Mouse (Mus musculus) layer of hippocampus, adult 9-10 months (tissue): ENCODE data around the gene Tlnrd1.

Source experiments
- DNase-seq: peaks from one replicate; pipeline ENCODE4 v3.0.0; 2022; ENCODE audit warnings: low spot score

Gene Tlnrd1

DNA sequence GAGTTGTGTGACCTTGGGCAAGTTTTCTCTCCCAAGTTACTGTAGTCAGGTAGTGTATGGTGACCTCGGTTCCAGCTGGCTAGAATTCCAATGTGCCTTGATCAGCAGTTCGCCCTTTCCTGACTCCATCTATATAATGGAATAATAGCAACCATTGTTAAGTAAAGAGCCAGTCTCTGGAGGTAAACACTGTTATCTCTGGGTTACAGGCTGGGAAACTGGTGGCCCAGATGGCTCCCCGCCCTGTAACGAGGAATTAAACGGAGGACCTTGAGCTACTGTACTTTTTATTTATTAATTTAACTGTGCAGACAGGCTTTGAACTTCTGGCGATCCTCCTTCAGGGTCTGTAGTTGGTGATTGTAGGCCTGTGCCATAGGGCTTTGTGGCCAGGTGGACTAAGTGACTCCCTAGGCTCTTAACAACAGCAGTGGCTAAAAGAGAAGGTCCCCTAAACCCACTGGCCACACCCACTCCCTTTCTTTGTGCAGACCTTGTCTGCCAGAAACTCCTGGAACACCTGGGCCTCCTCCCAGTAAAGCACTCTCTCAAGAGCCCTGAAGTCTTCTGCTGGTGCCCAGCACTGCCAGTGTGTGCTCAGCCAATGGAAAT is 922 bp upstream of the Tlnrd1 start:
- DNase-seq: no peak

DNA sequence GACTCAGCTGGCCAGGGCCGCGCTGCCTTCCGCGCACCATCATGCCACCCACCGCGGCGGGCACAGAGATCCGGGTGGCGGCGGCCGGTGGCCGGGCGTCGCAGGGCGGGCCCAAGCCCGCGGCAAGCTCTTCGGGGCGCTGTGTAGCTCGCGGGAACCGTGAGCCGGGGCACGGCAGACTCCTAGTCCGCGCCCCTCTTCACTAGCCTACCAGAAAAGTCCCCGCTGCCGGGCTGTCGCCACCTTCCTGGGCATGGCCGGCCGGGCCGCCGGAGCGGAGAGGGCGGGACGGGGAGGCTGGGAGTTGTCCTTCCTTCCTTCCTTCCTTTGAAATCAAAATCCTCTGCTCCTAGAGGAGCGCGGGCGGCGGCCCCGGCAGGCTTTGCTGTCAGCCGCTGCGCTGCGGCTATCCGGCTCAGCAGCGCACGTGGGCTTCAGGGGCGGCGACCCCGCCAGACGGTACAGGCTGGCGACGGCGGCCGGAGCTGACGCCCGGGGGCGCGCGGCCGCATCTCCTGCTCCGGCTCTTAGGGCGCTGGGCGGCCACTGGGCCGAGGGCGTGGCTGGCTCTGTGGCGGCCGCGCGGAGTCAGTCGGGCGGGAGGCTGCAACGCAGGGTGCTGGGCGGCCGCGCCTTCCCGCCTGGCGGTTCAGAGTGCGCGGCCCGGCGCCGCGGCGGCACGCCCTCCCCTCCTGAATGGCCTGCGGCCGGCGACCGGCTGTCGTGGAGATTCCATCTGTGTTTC is 657 bp downstream of the Tlnrd1 start:
- DNase-seq: no peak

DNA sequence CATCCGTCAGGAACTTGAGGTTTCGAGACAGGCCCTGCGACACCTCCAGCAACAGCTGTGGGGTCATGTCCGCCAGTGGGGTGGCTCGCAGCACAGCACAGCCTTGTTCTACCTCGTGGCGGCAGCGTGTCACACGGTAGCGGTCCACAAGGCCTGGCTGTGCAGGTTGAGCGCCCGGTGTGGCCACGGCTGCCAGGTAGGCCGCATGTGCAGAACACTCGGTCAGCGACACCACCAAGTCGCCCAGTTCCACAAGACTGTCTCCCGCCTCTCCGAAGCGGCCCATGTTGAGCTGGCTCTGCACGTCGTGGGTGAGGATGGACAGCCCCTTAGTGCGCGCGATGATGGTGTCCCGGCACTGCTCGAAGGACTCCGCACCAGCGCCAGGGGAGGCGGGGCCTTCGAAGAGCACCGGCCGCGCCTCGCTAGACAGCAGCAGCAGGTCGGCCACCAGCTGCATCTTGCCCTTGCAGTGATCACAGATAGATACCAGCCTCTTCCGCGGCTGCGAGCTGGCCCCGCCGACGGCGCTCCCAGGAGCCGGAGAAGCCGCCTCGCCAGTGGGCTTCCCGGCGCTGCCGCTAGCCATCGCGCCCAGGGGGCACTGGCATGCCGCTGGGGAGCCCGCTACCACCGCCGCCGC is 1.4 kb downstream of the Tlnrd1 start:
- no peak for DNase-seq

DNA sequence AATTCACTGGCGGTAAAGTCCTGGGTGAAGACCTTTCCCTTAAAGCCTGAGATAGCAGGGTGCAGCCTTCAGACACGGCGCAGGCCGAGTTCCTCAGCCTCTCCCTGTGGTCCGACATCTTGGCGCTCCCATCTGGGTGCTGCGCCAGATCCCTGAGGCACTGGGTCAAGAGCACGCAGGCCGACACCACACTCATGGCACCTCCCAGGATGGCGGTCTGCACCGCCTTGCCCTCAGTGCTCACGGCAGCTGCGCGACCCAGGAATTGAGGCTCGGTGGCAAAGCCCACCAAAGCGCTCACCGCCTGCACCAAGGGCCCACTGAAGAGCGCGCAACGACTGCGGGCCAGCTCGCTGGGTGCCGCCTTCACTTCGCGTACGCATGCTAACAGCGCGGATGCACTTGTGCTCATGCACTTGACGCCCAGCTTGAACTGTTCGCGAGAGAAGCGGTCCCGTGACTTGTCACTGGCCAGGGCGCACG is 1.9 kb downstream of the Tlnrd1 start:
- no peak for DNase-seq

DNA sequence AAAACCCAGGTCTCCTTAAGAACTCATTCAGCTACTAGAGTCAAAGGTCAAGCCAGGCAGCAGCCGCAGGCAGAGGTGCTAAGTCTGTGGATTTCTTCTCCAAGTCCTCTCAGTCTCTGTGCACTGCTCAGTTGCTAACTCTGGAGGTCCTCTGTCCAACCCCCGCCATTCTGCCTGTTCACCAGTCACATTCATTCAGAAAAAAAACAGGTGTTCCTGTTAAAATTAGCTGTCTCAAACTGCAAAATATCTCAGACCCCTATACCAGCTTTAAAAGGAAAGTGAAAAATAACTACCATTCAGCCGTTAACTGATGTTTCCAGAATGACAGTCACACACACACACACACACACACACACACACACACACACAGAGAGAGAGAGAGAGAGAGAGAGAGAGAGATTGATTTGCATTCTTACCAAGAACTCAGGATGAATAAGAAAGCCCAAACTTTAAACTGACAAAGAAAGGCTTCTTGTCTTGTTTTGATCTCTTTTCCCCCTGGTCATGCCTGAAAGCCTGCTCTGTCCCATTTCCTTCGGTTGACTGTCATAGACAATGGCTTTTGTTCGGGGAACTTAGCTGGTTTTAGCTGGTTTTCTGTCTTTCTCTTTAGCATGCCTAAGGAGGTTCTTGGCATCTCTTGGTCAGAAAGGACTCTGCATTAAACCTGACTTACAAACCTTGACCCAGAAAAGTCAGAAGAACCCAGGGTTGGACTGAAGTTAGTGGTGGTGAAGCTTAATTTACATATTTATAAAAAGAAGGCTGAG is 5.2 kb downstream of the Tlnrd1 start:
- DNase-seq: no peak

DNA sequence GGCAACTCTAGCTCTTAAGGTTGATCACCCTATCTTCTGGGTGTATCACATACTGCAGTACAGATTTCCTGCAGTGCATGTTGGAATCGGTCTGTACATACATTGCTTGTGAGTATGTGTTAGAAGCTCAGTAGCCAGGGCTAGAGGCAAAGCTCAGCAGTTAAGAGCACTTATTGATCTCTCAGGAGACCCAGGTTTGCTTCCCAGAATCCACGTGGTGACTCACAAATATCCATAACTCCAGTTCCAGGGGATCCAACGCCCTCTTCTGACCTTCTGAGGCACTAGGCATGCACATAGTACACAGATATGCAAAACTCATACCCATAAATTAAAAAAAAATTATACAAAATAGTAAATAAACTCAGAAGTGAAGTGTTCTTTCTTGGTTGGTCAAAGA is 7.0 kb downstream of the Tlnrd1 start:
- no peak for DNase-seq

DNA sequence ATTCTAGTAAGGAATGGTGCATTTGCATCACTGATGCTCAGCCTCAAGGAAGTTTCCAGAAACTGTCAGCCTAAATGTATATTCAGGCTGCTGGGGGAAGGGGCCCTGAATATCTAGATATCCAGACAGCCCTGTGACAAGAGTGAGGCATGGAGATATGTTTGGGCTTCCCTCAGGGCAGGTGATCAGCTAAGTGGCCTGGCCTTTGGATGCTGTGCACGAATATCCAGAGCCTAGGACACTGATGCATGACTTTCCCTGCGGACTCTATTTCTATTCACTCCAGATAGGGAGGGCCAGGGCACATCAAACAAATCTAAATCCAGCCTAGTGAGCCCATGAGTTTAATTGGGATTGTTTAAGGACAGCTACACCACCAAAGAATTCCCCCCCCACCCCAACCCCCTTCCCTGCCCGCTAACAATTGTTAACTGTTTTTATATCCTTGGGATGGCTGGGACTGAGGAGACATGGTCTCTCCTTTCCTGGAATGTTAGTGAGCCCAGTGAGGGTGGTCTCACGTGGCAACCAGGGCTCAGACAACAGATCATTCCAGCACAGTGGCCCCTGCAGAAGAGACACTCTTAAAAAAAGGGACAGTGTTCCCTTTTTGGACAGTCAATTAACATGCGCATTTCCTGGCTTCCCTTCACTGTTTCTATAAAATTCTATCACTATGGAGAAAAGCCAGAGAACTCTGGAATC is 14.1 kb downstream of the Tlnrd1 start:
- no peak for DNase-seq

DNA sequence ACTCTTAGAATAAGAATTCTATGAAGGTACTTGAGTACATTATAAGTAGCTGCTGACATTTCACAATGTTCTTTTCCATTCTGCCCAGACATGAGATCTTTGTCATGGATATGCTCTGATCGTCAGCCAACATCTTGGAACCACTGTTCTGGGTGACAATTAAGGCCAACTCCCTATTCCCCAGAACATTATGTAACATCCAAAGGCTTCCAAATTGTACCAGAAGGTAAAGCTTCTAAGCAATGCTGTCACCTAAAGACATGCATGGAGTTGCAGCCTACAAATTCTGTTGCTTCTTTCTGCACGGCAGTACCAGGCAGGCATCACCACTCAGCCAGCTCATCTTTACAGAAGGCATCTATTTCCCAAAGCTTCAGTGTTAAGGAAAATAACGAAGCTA is 15.9 kb downstream of the Tlnrd1 start:
- DNase-seq: no peak

DNA sequence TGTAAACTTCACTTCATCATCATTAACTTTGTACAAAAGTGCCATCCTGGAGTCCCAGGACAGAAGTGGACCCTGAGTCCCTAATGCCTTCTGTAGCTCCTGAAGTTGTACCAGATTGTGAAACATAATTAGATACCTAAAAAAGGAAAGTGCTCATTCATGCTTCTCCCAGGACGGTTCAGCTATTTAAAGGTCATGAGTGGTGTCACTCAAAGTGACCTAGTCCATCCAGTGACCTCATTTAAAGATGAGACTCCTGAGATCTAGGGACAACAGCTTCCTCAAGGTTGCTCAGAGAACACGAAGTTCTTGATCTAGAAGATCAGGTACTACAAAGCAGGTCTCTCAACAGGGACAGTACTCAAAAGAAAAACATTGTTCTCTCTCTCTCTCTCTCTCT is 20.6 kb downstream of the Tlnrd1 start:
- DNase-seq: no peak

DNA sequence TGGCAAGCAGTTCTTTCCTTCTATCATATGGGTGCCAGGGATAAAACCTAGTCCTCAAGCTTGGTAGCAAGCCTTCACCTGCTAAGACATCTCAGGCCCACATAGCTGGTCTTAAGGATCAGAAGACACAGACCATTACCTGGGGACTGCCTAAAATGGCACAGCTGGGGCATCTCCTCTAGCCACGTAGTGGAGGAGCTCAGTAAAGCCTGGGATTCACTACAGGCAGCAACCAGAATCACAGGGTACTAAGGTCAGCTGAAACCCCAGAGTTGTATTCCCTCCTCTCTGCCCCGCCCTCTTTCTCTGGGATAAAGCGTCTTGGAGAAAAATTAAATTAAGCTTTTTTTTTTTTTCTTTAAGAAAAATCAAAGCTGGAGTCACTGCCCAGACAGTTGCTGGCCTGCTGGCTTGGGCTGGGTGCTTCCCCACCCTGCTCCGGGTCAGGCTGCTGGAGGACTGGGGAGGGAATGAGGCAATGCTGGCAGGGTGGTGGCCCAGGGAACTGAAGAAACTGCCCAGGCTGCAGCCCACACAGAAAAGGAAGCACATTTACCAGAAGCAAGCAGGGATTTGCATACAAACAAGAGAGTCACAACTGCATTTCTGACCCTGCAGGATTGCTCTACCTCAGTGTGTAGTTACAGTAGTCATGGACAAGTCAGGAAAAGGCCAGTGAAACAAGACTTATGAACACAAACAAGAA is 24.6 kb downstream of the Tlnrd1 start:
- no peak for DNase-seq

DNA sequence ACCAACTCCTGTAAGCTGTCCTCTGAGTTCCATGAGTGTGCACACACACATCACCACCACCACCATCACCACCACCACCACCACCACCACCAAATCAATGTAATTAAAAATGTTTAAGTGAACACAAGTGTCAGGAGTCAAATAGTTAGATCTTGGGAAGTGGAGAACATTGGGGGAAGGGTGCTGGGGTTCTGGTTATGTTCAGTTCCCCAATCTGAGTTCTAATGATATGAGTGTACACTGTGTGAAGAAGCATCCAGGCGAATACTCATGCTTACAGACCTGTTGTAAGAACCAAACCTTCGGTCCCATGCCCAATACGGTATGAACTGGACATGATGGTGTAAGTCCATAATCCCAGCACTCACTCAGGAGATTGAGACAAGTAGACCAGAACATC is 26.2 kb downstream of the Tlnrd1 start:
- DNase-seq: no peak

DNA sequence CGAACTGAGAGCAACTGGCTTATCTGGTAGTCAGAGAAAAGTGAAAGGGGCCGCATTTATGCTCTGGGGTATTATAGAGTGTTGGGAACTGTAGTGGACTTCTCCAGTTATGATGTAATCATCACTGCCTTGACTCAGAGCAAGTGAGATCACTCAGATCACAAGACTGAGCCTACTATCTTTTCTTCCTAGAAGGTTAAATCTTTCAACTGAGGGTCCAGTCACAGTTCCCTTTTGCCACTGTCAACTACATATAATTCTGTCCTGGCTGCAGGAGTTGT is 27.0 kb downstream of the Tlnrd1 start:
- no peak for DNase-seq

DNA sequence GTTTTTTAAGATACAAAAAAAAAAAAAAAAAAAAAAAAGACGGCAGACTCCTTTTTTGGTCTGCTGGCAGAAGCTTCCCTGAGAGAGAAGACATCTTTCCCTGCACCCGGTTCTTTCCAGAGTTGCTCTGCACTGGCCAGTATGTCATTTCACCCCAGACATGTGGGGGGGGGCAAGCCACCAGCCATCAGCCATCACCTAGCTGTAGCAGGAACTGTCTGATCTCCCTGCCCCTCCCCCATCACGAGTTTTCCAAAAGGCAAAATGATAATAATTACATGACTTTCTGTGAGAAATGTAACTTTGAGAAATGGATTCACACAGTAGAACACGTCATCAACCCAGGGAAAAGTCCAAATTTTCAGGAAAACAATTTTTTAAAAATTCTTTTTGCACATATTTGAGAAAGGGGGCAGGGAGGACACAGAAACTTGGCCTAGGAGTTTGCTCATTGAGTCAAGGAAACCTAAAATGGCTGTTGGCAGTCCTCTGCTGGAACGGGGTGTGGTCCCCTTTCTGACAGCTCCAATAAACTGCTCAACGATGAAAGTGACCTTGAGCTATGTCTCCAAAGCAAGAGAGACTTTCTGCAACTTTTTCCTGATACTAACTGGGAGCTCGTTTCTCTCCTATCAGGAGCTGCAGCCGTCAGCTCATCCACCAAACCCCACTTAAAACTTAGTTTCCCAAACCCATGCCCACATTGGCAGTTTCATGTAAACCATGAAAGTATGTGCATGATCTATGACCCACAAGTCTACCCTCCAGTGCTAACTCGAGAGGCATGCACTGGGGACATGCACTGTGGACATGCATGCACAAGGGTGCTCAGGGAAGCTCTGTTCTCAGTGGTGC is 27.5 kb downstream of the Tlnrd1 start:
- DNase-seq: no peak

DNA sequence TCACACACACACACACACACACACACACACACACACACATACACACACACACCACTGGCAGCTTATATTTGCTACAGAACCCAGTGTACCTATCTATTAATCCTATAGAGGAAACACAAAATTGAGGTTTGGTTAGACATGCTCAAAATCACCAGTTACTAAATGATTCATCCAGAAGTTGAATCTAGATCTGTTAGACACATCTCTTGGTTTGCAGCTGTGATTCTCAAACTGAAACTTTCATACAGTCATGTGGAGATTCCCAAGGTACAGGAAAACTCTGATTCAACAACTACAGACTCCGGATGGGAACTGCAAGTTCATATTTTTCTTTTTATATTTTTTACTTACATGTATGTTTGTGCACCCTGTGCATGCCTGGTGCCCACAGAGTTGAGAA is 28.9 kb downstream of the Tlnrd1 start:
- no peak for DNase-seq

DNA sequence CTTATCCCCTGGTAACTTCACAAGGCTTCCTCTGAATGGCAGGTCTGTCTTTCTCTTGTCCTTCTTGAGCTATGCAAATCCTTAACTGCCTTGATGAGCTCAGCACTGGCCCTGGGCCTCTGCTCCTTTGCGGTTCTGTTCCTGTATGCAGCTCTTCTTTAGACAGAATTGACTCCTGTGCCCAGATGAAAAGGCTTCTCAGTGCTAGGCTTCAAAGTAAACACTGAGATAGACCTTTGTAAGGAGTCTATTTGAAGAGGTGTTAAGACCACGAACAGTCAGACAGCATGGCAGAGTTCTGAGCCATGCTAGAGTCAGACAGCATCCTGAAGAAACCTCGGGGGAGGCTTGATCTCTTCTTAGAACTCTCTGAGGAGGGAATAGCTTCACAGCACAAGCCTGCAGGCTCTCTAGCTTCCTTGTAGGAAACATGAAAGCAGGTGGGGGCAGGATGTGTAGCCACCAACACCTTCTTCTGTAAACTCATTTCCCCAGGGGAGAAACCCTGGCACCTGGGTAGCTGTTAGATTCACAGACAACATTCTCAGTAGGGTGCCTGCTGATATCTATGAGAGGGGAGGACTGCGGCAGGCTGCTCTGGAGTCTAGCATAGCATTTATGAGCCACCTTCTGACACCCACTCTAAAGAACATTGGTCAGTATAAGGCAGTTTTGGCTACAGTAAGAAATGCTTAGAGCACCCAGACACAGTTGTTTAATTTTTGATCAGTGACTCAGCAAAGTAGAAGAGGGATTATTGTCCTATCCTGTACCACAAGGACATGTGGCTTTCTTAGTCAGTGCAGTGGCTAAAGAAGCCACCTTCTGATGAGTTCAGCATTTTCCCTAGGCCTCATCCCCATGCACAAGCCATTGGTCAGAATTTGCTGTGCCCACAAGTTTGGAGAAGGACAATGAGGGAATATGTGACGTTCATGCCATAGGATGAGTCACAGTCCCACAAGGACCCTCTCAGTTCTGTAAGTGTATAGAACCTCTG is 31.4 kb downstream of the Tlnrd1 start:
- DNase-seq: no peak

DNA sequence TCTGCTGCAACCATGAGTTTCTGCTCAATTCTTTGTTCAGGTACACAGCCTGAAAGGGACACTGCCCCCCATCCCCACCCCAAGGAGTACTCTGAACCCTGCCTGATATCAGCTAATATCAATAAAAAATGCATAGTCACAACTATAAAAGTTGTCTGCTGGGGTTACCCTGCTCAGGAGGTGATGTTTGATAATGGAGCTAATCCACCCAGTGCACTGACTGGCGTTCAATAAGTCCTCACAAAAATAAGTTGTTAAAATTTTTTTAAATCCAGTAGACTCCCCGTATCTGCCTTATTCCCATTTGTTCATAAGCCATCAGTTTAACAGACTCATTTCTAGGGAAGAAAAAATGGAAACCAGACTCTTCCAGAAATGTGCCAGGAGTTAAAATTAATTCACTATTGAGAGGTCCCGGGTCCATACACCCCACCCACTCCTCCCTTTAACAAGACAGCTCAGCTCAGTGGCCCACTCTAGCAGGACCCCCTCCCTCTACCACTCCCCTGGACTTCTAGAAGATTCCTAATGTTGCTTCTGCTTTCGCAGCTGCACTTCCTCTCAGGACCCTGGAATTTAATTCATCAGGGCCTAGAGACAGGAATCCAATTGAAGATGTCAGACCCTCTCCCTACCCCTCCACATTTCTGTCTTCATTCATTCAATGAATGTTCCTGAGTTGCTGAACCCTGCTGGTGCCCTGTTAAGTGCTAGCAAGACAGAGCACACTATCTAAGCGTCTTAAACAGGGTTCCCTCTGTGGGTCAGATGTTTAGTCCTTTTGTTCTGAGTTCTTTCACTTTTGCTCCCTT is 32.3 kb downstream of the Tlnrd1 start:
- DNase-seq: no peak

DNA sequence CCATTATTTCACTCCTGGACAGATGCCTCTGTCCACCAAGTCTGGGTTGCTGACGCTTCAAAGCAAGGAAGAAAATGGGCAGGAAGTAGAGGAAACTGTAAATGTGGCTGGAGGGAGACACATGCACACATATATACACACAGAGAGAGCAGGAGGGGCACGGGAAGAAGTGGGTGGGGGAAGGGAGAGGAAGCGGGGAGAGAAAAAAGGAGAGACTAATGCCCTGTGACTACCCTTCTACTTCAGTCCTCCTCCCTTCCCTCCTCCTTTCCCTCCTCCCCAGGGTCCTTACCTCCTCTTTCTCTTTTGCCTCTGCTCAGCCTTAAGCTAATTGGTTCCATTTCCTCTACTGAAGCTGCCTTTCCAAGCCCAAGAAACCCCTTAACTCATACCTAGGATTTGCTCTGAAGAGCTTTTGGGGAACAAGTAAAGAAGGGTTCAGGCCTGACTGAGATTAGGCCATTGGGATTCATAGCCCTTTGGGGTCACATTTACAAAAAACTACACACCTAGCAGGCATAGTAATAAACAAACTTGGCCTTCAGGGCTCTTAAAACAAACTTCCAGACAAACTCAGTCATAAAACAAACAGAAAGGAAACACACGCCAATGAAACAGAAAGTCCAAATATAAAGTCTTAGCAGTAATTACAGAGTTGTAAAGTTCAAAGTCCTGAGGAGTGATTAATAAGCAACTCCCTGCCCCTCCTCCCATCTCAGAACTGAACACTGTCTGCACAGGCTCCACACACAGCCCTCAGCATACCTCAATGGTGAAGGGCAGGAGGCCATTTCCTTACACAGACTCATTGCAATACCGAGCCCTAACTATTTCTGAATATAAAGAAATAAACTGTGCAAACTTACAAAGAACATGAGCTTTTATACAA is 36.7 kb downstream of the Tlnrd1 start:
- no peak for DNase-seq
